Mouse (Mus musculus) kidney, postnatal 36 days (tissue): ENCODE measurements around the gene Ly6g5b.

Experiments used
- DNase-seq, 2 experiments: peaks; one replicate each; pipeline ENCODE4 v3.0.0; 2021 to 2022; ENCODE audit warnings: mixed read lengths in 2 of 2

The Ly6g5b gene

GRCm38 (mm10) chr17:35115046-35116019 is at the start of gene Ly6g5b:
Ly6g5b (minus strand) TSS chr17:35115428.
- DNase-seq: peak in 1 of 2 experiments; percentile 70

- DNase-seq: peak in 1 of 2 experiments; percentile 39
These were observed 49.0 kb upstream of the Ly6g5b start for GRCm38 (mm10) chr17:35164218-35164567.

GRCm38 (mm10) chr17:35163326-35164081 is 48.3 kb upstream of the Ly6g5b start:
- no peak for DNase-seq

- peak; percentile 54 to 73 for DNase-seq
These were observed 47.5 kb upstream of the Ly6g5b start for GRCm38 (mm10) chr17:35162730-35163129.

GRCm38 (mm10) chr17:35162121-35162520 is 46.9 kb upstream of the Ly6g5b start:
- no peak for DNase-seq

- DNase-seq: no peak
These were observed 46.2 kb upstream of the Ly6g5b start for GRCm38 (mm10) chr17:35161421-35161820.

GRCm38 (mm10) chr17:35159638-35160037 is 44.4 kb upstream of the Ly6g5b start:
- no peak for DNase-seq

- no peak for DNase-seq
These were observed 43.8 kb upstream of the Ly6g5b start for GRCm38 (mm10) chr17:35158850-35159593.

GRCm38 (mm10) chr17:35157661-35158175 is 42.5 kb upstream of the Ly6g5b start:
- no peak for DNase-seq

- no peak for DNase-seq
These were observed 42.0 kb upstream of the Ly6g5b start for GRCm38 (mm10) chr17:35157254-35157653.

- DNase-seq: no peak
These were observed 41.4 kb upstream of the Ly6g5b start for GRCm38 (mm10) chr17:35156461-35157200.

- no peak for DNase-seq
These were observed 40.2 kb upstream of the Ly6g5b start for GRCm38 (mm10) chr17:35155451-35155850.

- no peak for DNase-seq
These were observed 39.4 kb upstream of the Ly6g5b start for GRCm38 (mm10) chr17:35154616-35155015.

- no peak for DNase-seq
These were observed 38.7 kb upstream of the Ly6g5b start for GRCm38 (mm10) chr17:35153931-35154330.

GRCm38 (mm10) chr17:35153077-35153476 is 37.8 kb upstream of the Ly6g5b start:
- DNase-seq: no peak

GRCm38 (mm10) chr17:35152121-35152520 is 36.9 kb upstream of the Ly6g5b start:
- peak; percentile 44 to 50 for DNase-seq

- DNase-seq: no peak
These were observed 32.9 kb upstream of the Ly6g5b start for GRCm38 (mm10) chr17:35147922-35148639.

- no peak for DNase-seq
These were observed 32.1 kb upstream of the Ly6g5b start for GRCm38 (mm10) chr17:35147348-35147747.

- no peak for DNase-seq
These were observed 30.9 kb upstream of the Ly6g5b start for GRCm38 (mm10) chr17:35146139-35146538.

GRCm38 (mm10) chr17:35141971-35142370 is 26.7 kb upstream of the Ly6g5b start:
- DNase-seq: no peak

- DNase-seq: no peak
These were observed 25.3 kb upstream of the Ly6g5b start for GRCm38 (mm10) chr17:35140490-35140996.
